Mouse (Mus musculus) MN1 (cell line): Measurements from ENCODE around the gene Slc17a7.
"Not testable (repeated sequence)": the region's sequence is repeated elsewhere in the genome, so short reads cannot be mapped to it uniquely, and the experiment has no call there.

Experiments
- DNase-seq: peaks from one replicate; pipeline ENCODE4 v3.0.0-alpha.2; 2016; ENCODE audit warnings: low spot score

Gene Slc17a7

GRCm38 (mm10) chr7:45154096-45154992 is 9.4 kb upstream of the Slc17a7 start, which contains the start of the genes Pih1d1 and Aldh16a1:
Pih1d1 (plus strand) TSS chr7:45154303.
Aldh16a1 (minus strand) TSS chr7:45154584.
- DNase-seq, result peak; percentile 95

- peak; percentile 52 for DNase-seq
Observed at GRCm38 (mm10) chr7:45154993-45155514, 8.7 kb upstream of the Slc17a7 start.

- no peak for DNase-seq
Observed at GRCm38 (mm10) chr7:45155590-45155989, 8.2 kb upstream of the Slc17a7 start.

GRCm38 (mm10) chr7:45156206-45156605 is 7.5 kb upstream of the Slc17a7 start:
- DNase-seq, result no peak

GRCm38 (mm10) chr7:45157459-45157858 is 6.3 kb upstream of the Slc17a7 start:
- no peak for DNase-seq

- no peak for DNase-seq
Observed at GRCm38 (mm10) chr7:45158991-45159390, 4.8 kb upstream of the Slc17a7 start.

GRCm38 (mm10) chr7:45160316-45160800 is 3.4 kb upstream of the Slc17a7 start:
- DNase-seq, result no peak

- DNase-seq, result no peak
Observed at GRCm38 (mm10) chr7:45160866-45161265, 2.9 kb upstream of the Slc17a7 start.

- DNase-seq, result peak; percentile 92
Observed at GRCm38 (mm10) chr7:45161612-45162473, 1.9 kb upstream of the Slc17a7 start.

- DNase-seq, result no peak
Observed at GRCm38 (mm10) chr7:45162551-45162950, 1.2 kb upstream of the Slc17a7 start.

- no peak for DNase-seq
Observed at GRCm38 (mm10) chr7:45162996-45163615, 643 bp upstream of the Slc17a7 start.

- DNase-seq, result no peak
Observed at GRCm38 (mm10) chr7:45164833-45165232, 1.1 kb downstream of the Slc17a7 start.

- no peak for DNase-seq
Observed at GRCm38 (mm10) chr7:45165701-45166100, 2.0 kb downstream of the Slc17a7 start.

- no peak for DNase-seq
Observed at GRCm38 (mm10) chr7:45166950-45167401, 3.2 kb downstream of the Slc17a7 start.

GRCm38 (mm10) chr7:45167761-45168445 is 4.2 kb downstream of the Slc17a7 start:
- DNase-seq, result no peak

- no peak for DNase-seq
Observed at GRCm38 (mm10) chr7:45168656-45169055, 4.9 kb downstream of the Slc17a7 start.

GRCm38 (mm10) chr7:45169495-45169894 is 5.7 kb downstream of the Slc17a7 start:
- no peak for DNase-seq

- no peak for DNase-seq
Observed at GRCm38 (mm10) chr7:45172974-45173373, 9.2 kb downstream of the Slc17a7 start.

GRCm38 (mm10) chr7:45173772-45174171 is 10.0 kb downstream of the Slc17a7 start:
- not testable (repeated sequence) for DNase-seq

GRCm38 (mm10) chr7:45174567-45175280 is 11.0 kb downstream of the Slc17a7 start:
- DNase-seq, result no peak
